Comparison of ENCODE assay signal across 27 mouse cellular contexts in the genomic region with DNA sequence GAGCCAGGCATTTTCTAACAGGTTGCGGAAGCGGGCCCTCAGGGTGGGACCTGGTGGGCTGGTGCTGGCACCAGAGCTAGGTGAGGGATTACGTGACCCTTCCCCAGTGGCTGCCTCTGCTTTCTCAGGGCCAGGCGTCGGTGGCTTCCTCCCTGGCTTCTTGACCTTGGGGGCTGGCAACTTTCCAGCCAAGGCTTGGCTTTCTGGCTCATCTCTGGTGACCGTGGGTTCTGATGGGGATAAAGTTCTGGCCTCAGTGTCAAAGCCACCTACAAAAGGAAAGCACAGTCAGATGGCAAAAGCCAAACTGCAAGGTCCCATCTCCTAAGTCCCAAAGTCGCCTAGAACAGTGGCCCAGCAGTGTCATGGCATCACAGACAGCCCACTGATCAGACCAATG. TPM values are rescaled to one million over a fixed set of nuclear protein-coding genes. Genes with fewer than 3 reads are reported as not detected.
DNase-seq lines count a peak whose midpoint lies in the region; ATAC-seq lines count a peak whose summit lies in the region.
"Had no signal": no experiment of that assay in that cellular context is flagged by ENCODE, and none has a peak within 500 bp of the region (broad histone marks: within the 10 kb centered on the region; RNA-seq: fewer than 3 reads in every experiment).

No protein-coding gene starts in this region.

- H3K9me3 ChIP-seq in kidney, embryonic 14.5 days (ENCODE audit: control insufficient read depth, low read length): no peaks in the 10 kb centered on the region
- H3K9me3 ChIP-seq: embryonic facial prominence, embryonic 10.5 days; forebrain, embryonic 10.5 days; heart, embryonic 12.5 days; hindbrain, embryonic 10.5 days had no signal

- H3K4me2 ChIP-seq in kidney, embryonic 14.5 days (replicated peaks; ENCODE audit: low read depth, low read length): no peak overlapping the region
- H3K4me2 ChIP-seq: heart, embryonic 12.5 days; hindbrain, embryonic 14.5 days had no signal

- peaks cover 70% of the 10 kb centered on the region for H3K36me3 ChIP-seq in kidney, embryonic 14.5 days (ENCODE audit: control insufficient read depth, insufficient read depth, low read length)

- no peak overlapping the region for H3K27ac ChIP-seq in kidney, embryonic 14.5 days (ENCODE audit: low read depth, low read length)
- H3K27ac ChIP-seq: embryonic facial prominence, embryonic 10.5 days; forebrain, embryonic 10.5 days; gastrocnemius, adult 2 months; hindbrain, embryonic 10.5 days; hindbrain, embryonic 14.5 days had no signal

- no peak overlapping the region for H3K9ac ChIP-seq in kidney, embryonic 14.5 days (ENCODE audit: low read depth, low read length)
- H3K9ac ChIP-seq: hindbrain, embryonic 14.5 days had no signal

- peak; percentile 49 for DNase-seq in adrenal gland, postnatal 14 days
- no peak for DNase-seq in adrenal gland, adult 2 months
- peak; percentile 55 for DNase-seq in kidney, adult 9 months
- peak; percentile 60 for DNase-seq in ovary, postnatal 36 days (ENCODE audit: low spot score)
- DNase-seq in ovary, postnatal 10 days (ENCODE audit: low spot score): no peak
- DNase-seq in retina, embryonic 14.5 days (ENCODE audit: low spot score): no peak
- DNase-seq: cerebellum, adult 2 months; cerebellum, postnatal 10 days; gastrocnemius, adult 2 months; gastrocnemius, postnatal 25 days had no signal

- no peaks in the 10 kb centered on the region for H3K27me3 ChIP-seq in kidney, embryonic 14.5 days (ENCODE audit: control insufficient read depth, insufficient read depth, low read length)
- H3K27me3 ChIP-seq: heart, embryonic 12.5 days; Patski had no signal

- no peak for ATAC-seq in kidney, embryonic 14.5 days (ENCODE audit: low FRiP score, low TSS enrichment)
- ATAC-seq: activated CD4-positive, CD25-positive, alpha-beta regulatory T cell, adult 4 months; forebrain, embryonic 14.5 days; Patski had no signal

- 89% methylated on average over 7 of the region's 7 CpGs for WGBS in kidney, embryonic 14.5 days

- no peaks in the 10 kb centered on the region for H3K4me1 ChIP-seq in kidney, embryonic 14.5 days (ENCODE audit: control insufficient read depth, insufficient read depth, low read length)

- no peak overlapping the region for H3K4me3 ChIP-seq in kidney, embryonic 14.5 days (ENCODE audit: low read length)
- H3K4me3 ChIP-seq: embryonic facial prominence, embryonic 10.5 days; erythroblast, embryonic 14.5 days; forebrain, embryonic 10.5 days; gastrocnemius, adult 2 months; heart, embryonic 12.5 days; hindbrain, embryonic 10.5 days had no signal

RNA-seq across cellular contexts. Expression of a gene that starts 8.4 kb away (rescaled TPM):
- 36.2 and 45.6 TPM in 2 replicates for total RNA-seq in adrenal gland, postnatal 14 days (2021)
- 10 to 100 TPM; 40.5 to 53.8 TPM for total RNA-seq in adrenal gland, adult 2 months (2021)
- 33.0 and 42.8 TPM in 2 replicates for polyA plus RNA-seq in adrenal gland, adult 2 months (2012; rRNA removed)
- polyA plus RNA-seq in kidney, embryonic 14.5 days (2014; fragmentation: Nextera tagmentation; extraction: Ambion mirVana): 21.5 and 27.8 TPM in 2 replicates

RNA-seq across cellular contexts. Expression of a gene that starts 17.7 kb away (rescaled TPM):
- total RNA-seq in adrenal gland, postnatal 14 days (2021): not detected in 2 replicates
- not detected for total RNA-seq in adrenal gland, adult 2 months (2021)
- not detected in 2 replicates for polyA plus RNA-seq in adrenal gland, adult 2 months (2012; rRNA removed)
- polyA plus RNA-seq in kidney, embryonic 14.5 days (2014; fragmentation: Nextera tagmentation; extraction: Ambion mirVana): not detected in 2 replicates
- total RNA-seq: adrenal gland, adult 18-20 months; gastrocnemius, adult 2 months; gastrocnemius, postnatal 25 days; granulocyte monocyte progenitor cell, adult 5-6 weeks; heart, adult 8-10 months; heart, postnatal 25 days had no signal
- polyA plus RNA-seq: activated CD4-positive, CD25-positive, alpha-beta regulatory T cell, adult 4 months; C2C12; cerebellum, adult 2 months; embryonic facial prominence, embryonic 14.5 days; erythroblast, embryonic 14.5 days; forebrain, embryonic 14.5 days; heart, embryonic 12.5 days; heart, embryonic 16.5 days; hindbrain, embryonic 10.5 days; hindbrain, embryonic 14.5 days; Patski had no signal

Comparison
In these comparisons a context has a peak if more than half of its experiments do, and no peak if none do; other contexts are left out.
1. DNase-seq: peak in adrenal gland, postnatal 14 days (single experiment), kidney, adult 9 months (single experiment) and ovary, postnatal 36 days (single experiment); none in adrenal gland, adult 2 months (single experiment), ovary, postnatal 10 days (single experiment) and retina, embryonic 14.5 days (single experiment).